Mouse (Mus musculus): ENCODE data around the gene Grm1. TPM values are rescaled to one million over a fixed set of nuclear protein-coding genes. Genes with fewer than 3 reads are reported as not detected.

The Grm1 gene
- polyA plus RNA-seq, 1 experiment from 2014 or later, result not detected

DNA sequence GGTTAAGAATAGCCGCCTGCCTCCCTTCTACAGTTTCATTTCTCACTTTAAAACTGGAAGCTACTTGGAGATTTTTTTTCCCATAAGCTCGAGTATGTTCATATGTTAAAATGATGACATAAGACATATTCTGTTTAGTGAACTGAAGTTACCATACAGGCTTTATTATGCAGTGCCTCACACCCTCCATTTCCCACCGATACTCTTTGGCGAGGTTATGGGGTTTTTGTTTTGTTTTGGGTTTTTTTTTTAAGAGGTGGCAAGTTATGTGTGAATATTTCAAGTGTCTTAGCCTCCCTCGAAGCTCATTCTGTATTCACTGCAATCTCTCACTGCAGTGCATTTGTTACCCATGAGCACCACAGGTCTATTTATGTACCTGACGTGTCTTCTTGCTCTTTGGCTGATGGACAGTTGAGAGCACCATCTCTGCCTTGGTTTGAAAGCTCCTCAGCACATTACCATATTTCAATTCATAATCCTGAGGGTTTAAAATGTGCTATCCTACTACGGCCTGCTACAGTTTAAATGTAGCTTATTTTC, 164.2 kb downstream of the Grm1 start:
- no peak for ATAC-seq (ENCODE audit: insufficient number of reproducible peaks, insufficient read depth, low FRiP score, low read depth)

DNA sequence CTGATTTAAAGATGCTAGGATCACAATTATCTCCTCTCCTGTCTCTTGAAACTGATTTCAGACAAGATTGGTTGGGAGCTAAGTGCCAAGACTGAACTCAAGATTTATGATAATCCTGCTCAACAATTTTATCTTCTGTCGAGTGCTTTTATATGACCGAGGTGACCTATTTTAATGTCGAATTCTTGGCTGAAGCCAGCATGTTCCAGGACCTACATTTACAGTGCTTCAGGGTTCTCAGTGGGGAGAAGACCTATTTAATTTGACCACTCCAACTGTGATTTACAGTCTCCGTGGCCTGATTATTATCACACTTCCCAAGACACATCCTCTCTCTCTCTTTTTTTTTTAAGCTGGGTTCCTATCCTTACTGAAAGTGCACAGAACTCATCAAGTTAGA, 168.5 kb downstream of the Grm1 start:
- H3K27ac ChIP-seq (replicated peaks in 1 of 2; ENCODE audit: control insufficient read depth in 1 of 2, insufficient read depth in 1 of 2, low read depth in 2 of 2, low read length in 2 of 2), result no peak overlapping the region
- ATAC-seq (ENCODE audit: insufficient number of reproducible peaks, insufficient read depth, low FRiP score, low read depth), result no peak
- H3K9me3 ChIP-seq (ENCODE audit: control insufficient read depth, low read length), result no peaks in the 10 kb centered on the region
- no peaks in the 10 kb centered on the region for H3K27me3 ChIP-seq (ENCODE audit: control insufficient read depth, insufficient read depth, low read length)
- no peaks in the 10 kb centered on the region for H3K4me1 ChIP-seq (ENCODE audit: control insufficient read depth in 2 of 2, insufficient read depth in 2 of 2, low read length in 2 of 2)
- no peak overlapping the region for H3K4me3 ChIP-seq (ENCODE audit: control insufficient read depth in 1 of 2, insufficient read depth in 1 of 2, low read depth in 1 of 2, low read length in 2 of 2)
- H3K4me2 ChIP-seq (ENCODE audit: low read length), result no peak overlapping the region
- H3K36me3 ChIP-seq (ENCODE audit: control insufficient read depth, insufficient read depth, low read length), result no peaks in the 10 kb centered on the region
- 75% methylated on average over 4 of the region's 4 CpGs for WGBS
- no peak overlapping the region for H3K9ac ChIP-seq (ENCODE audit: low read length)

More for the DNA sequence above, 164.2 kb downstream of the Grm1 start:
- 70% methylated on average over 7 of the region's 7 CpGs for WGBS
- Histone ChIP-seq H3K36me3 (ENCODE audit: control insufficient read depth, insufficient read depth, low read length) (no peaks in the 10 kb centered on the region), H3K9me3 (ENCODE audit: control insufficient read depth, low read length) (no peaks in the 10 kb centered on the region), H3K4me1 (ENCODE audit: control insufficient read depth in 2 of 2, insufficient read depth in 2 of 2, low read length in 2 of 2) (no peaks in the 10 kb centered on the region), H3K4me2 (ENCODE audit: low read length) (no peak overlapping the region), H3K27me3 (ENCODE audit: control insufficient read depth, insufficient read depth, low read length) (no peaks in the 10 kb centered on the region), H3K4me3 (ENCODE audit: control insufficient read depth in 1 of 2, insufficient read depth in 1 of 2, low read depth in 1 of 2, low read length in 2 of 2) (no peak overlapping the region), H3K9ac (ENCODE audit: low read length) (no peak overlapping the region), H3K27ac (replicated peaks in 1 of 2; ENCODE audit: control insufficient read depth in 1 of 2, insufficient read depth in 1 of 2, low read depth in 2 of 2, low read length in 2 of 2) (no peak overlapping the region)

DNA sequence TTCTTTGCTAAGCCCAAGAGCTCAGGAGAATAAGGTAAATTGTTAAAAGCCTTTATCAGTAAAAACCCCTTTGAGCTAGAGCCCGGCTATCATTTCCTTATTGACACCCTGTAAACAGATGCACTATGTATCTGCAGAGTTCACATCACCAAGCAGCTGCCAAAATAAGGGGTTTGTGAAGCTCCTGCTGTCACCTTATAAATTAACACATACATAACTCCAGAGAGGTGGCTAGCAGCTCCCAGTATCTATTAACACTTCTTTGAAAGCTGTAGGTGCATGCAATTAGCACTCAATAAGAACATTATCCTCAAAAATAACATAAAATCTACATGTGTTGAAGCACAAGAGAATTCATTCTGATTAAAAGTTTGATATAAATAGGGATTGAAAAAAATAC, 191.9 kb downstream of the Grm1 start:
- Histone ChIP-seq H3K36me3 (ENCODE audit: control insufficient read depth, insufficient read depth, low read length) (no peaks in the 10 kb centered on the region), H3K9ac (ENCODE audit: low read length) (no peak overlapping the region), H3K4me3 (ENCODE audit: control insufficient read depth in 1 of 2, insufficient read depth in 1 of 2, low read depth in 1 of 2, low read length in 2 of 2) (no peak overlapping the region), H3K9me3 (ENCODE audit: control insufficient read depth, low read length) (no peaks in the 10 kb centered on the region), H3K4me2 (ENCODE audit: low read length) (no peak overlapping the region), H3K27me3 (ENCODE audit: control insufficient read depth, insufficient read depth, low read length) (no peaks in the 10 kb centered on the region), H3K4me1 (ENCODE audit: control insufficient read depth in 2 of 2, insufficient read depth in 2 of 2, low read length in 2 of 2) (no peaks in the 10 kb centered on the region), H3K27ac (replicated peaks in 1 of 2; ENCODE audit: control insufficient read depth in 1 of 2, insufficient read depth in 1 of 2, low read depth in 2 of 2, low read length in 2 of 2) (no peak overlapping the region)
- WGBS, result 40% methylated on average over 1 of the region's 1 CpGs
- no peak for ATAC-seq (ENCODE audit: insufficient number of reproducible peaks, insufficient read depth, low FRiP score, low read depth)

DNA sequence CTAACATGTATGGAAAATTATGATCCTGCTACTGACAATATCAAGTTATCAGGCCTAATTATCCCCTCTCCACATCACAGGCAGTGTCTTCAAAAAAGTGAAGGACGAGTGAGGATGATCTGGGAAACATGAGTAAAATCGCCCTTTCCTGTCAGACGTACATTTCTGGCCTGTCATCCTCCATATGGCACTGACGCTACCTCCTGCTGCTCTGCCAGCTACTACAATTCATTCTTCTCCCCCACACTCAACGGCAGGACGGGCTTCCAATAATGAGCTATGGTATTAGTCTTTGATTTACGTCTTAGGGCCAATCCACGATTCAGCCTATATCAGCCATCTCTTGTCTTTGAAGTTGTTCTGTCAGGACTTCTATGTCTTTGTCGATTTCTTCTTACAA, 193.6 kb downstream of the Grm1 start:
- no peaks in the 10 kb centered on the region for H3K27me3 ChIP-seq (ENCODE audit: control insufficient read depth, insufficient read depth, low read length)
- WGBS, result 73% methylated on average over 9 of the region's 9 CpGs
- no peaks in the 10 kb centered on the region for H3K4me1 ChIP-seq (ENCODE audit: control insufficient read depth in 2 of 2, insufficient read depth in 2 of 2, low read length in 2 of 2)
- H3K27ac ChIP-seq (replicated peaks in 1 of 2; ENCODE audit: control insufficient read depth in 1 of 2, insufficient read depth in 1 of 2, low read depth in 2 of 2, low read length in 2 of 2), result no peak overlapping the region
- no peak overlapping the region for H3K9ac ChIP-seq (ENCODE audit: low read length)
- no peak for ATAC-seq (ENCODE audit: insufficient number of reproducible peaks, insufficient read depth, low FRiP score, low read depth)
- H3K9me3 ChIP-seq (ENCODE audit: control insufficient read depth, low read length), result no peaks in the 10 kb centered on the region
- H3K4me2 ChIP-seq (ENCODE audit: low read length), result no peak overlapping the region
- no peak overlapping the region for H3K4me3 ChIP-seq (ENCODE audit: control insufficient read depth in 1 of 2, insufficient read depth in 1 of 2, low read depth in 1 of 2, low read length in 2 of 2)
- H3K36me3 ChIP-seq (ENCODE audit: control insufficient read depth, insufficient read depth, low read length), result no peaks in the 10 kb centered on the region

DNA sequence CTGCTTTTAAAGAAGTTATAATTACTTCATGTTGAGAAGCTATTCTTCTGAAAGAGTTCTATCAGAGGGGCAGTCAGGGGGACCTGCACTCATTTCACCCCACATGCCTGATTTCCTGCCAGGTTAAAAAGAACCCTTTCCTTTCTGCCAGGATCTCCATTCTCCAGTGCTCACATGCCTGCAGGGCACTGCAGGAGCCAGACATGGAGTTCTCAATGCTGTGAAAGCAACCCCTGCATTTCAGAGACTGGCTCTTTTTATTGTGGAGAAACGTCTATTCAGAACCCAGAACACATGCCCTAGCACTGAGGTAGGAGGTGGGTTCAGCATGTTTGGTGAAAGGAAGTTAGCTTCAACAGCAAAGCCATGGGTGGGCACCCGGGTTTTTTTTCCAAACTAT, 197.2 kb downstream of the Grm1 start:
- Histone ChIP-seq H3K4me2 (ENCODE audit: low read length) (no peak overlapping the region), H3K36me3 (ENCODE audit: control insufficient read depth, insufficient read depth, low read length) (no peaks in the 10 kb centered on the region), H3K27ac (replicated peaks in 1 of 2; ENCODE audit: control insufficient read depth in 1 of 2, insufficient read depth in 1 of 2, low read depth in 2 of 2, low read length in 2 of 2) (no peak overlapping the region), H3K4me3 (ENCODE audit: control insufficient read depth in 1 of 2, insufficient read depth in 1 of 2, low read depth in 1 of 2, low read length in 2 of 2) (no peak overlapping the region), H3K27me3 (ENCODE audit: control insufficient read depth, insufficient read depth, low read length) (no peaks in the 10 kb centered on the region), H3K9me3 (ENCODE audit: control insufficient read depth, low read length) (no peaks in the 10 kb centered on the region), H3K9ac (ENCODE audit: low read length) (no peak overlapping the region), H3K4me1 (ENCODE audit: control insufficient read depth in 2 of 2, insufficient read depth in 2 of 2, low read length in 2 of 2) (no peaks in the 10 kb centered on the region)
- 27% methylated on average over 2 of the region's 2 CpGs for WGBS
- ATAC-seq (ENCODE audit: insufficient number of reproducible peaks, insufficient read depth, low FRiP score, low read depth), result no peak

DNA sequence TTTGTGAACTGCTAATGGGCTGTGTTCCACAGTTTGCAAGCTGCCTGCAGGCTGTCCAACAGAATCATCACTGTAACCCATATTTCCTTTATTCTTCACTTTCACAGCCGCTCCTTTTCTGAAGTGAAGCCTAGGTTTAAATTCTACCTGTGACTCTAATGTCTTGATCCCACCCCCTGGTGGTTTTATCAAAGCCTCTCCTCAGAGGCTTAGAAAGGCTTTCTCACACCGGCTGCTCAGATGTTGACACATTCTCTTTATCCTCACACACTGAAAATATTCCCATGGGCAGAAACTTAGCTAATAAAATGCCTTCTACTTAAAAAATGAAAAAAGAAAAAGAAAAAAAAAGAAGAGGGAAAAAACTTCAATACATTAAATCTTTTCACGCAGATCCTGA, 210.0 kb downstream of the Grm1 start:
- no peaks in the 10 kb centered on the region for H3K36me3 ChIP-seq (ENCODE audit: control insufficient read depth, insufficient read depth, low read length)
- H3K4me3 ChIP-seq (ENCODE audit: control insufficient read depth in 1 of 2, insufficient read depth in 1 of 2, low read depth in 1 of 2, low read length in 2 of 2), result no peak overlapping the region
- H3K9me3 ChIP-seq (ENCODE audit: control insufficient read depth, low read length), result no peaks in the 10 kb centered on the region
- no peaks in the 10 kb centered on the region for H3K27me3 ChIP-seq (ENCODE audit: control insufficient read depth, insufficient read depth, low read length)
- H3K4me2 ChIP-seq (ENCODE audit: low read length), result no peak overlapping the region
- no peak overlapping the region for H3K9ac ChIP-seq (ENCODE audit: low read length)
- H3K27ac ChIP-seq (replicated peaks in 1 of 2; ENCODE audit: control insufficient read depth in 1 of 2, insufficient read depth in 1 of 2, low read depth in 2 of 2, low read length in 2 of 2), result no peak overlapping the region
- WGBS, result 29% methylated on average over 3 of the region's 3 CpGs
- no peak for ATAC-seq (ENCODE audit: insufficient number of reproducible peaks, insufficient read depth, low FRiP score, low read depth)
- no peaks in the 10 kb centered on the region for H3K4me1 ChIP-seq (ENCODE audit: control insufficient read depth in 2 of 2, insufficient read depth in 2 of 2, low read length in 2 of 2)

DNA sequence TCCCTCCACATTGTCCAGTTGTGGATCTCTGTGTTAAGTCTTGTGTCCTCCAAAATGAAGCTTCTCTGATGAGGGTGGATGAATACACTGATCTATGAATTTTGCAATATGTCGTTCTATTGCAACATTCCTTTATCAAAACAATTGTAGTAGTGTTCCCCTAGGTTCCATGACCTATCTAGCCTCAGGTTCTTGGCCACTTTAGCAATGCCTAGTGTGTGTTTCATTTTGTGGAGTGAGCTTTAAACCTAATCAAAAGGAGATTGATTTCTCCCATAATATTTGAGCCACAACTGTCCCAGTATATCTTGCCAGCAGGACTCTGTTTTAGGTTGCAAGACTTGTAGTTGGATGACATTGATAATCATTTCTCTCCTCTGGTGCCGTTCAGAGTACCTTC, 211.9 kb downstream of the Grm1 start:
- 79% methylated on average over 2 of the region's 2 CpGs for WGBS

DNA sequence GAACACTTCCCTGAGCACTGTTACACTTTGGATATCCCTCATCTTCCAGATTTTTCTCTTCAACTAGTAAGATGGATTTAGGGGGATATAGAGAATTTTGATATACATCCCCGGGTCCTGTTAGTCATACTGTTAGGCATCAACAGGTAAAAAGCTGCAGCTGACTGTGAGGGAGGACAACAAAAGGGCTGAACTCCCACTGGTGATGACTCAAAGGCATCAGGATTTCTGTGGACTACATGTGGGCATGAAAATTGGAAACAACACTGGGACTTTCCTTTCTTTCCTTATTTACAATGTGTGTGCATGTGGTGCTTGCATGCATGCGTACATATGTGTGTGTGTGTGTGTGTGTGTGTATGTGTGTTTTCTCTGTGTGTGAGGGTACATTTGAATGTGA, 215.9 kb downstream of the Grm1 start:
- Histone ChIP-seq H3K4me3 (ENCODE audit: control insufficient read depth in 1 of 2, insufficient read depth in 1 of 2, low read depth in 1 of 2, low read length in 2 of 2) (no peak overlapping the region), H3K4me1 (ENCODE audit: control insufficient read depth in 2 of 2, insufficient read depth in 2 of 2, low read length in 2 of 2) (no peaks in the 10 kb centered on the region), H3K9me3 (ENCODE audit: control insufficient read depth, low read length) (no peaks in the 10 kb centered on the region), H3K27me3 (ENCODE audit: control insufficient read depth, insufficient read depth, low read length) (no peaks in the 10 kb centered on the region), H3K9ac (ENCODE audit: low read length) (no peak overlapping the region), H3K4me2 (ENCODE audit: low read length) (no peak overlapping the region), H3K27ac (replicated peaks in 1 of 2; ENCODE audit: control insufficient read depth in 1 of 2, insufficient read depth in 1 of 2, low read depth in 2 of 2, low read length in 2 of 2) (no peak overlapping the region), H3K36me3 (ENCODE audit: control insufficient read depth, insufficient read depth, low read length) (no peaks in the 10 kb centered on the region)
- no peak for ATAC-seq (ENCODE audit: insufficient number of reproducible peaks, insufficient read depth, low FRiP score, low read depth)
- WGBS, result 86% methylated on average over 2 of the region's 2 CpGs

More for the DNA sequence above, 211.9 kb downstream of the Grm1 start:
- Histone ChIP-seq H3K9ac (ENCODE audit: low read length) (no peak overlapping the region), H3K4me1 (ENCODE audit: control insufficient read depth in 2 of 2, insufficient read depth in 2 of 2, low read length in 2 of 2) (no peaks in the 10 kb centered on the region), H3K27me3 (ENCODE audit: control insufficient read depth, insufficient read depth, low read length) (no peaks in the 10 kb centered on the region), H3K4me3 (ENCODE audit: control insufficient read depth in 1 of 2, insufficient read depth in 1 of 2, low read depth in 1 of 2, low read length in 2 of 2) (no peak overlapping the region), H3K4me2 (ENCODE audit: low read length) (no peak overlapping the region), H3K36me3 (ENCODE audit: control insufficient read depth, insufficient read depth, low read length) (no peaks in the 10 kb centered on the region), H3K27ac (replicated peaks in 1 of 2; ENCODE audit: control insufficient read depth in 1 of 2, insufficient read depth in 1 of 2, low read depth in 2 of 2, low read length in 2 of 2) (no peak overlapping the region), H3K9me3 (ENCODE audit: control insufficient read depth, low read length) (no peaks in the 10 kb centered on the region)
- no peak for ATAC-seq (ENCODE audit: insufficient number of reproducible peaks, insufficient read depth, low FRiP score, low read depth)
